Mouse (Mus musculus): ENCODE results near the gene Ddx20. TPM values are rescaled to one million over a fixed set of nuclear protein-coding genes. Genes with fewer than 3 reads are reported as not detected.

Gene Ddx20
- 29.1 and 33.0 TPM in 2 replicates for polyA plus RNA-seq (2015; fragmentation: Nextera tagmentation; extraction: Ambion mirVana)

GRCm38 (mm10) chr3:105687324-105688060 lies at the start of gene Ddx20:
Gene Ddx20, minus strand, starts transcription at chr3:105687574.
- Histone ChIP-seq H3K36me3 (ENCODE audit: control insufficient read depth, insufficient read depth, low read length) (peaks cover 4% of the 10 kb centered on the region; the same call in 1 of the 2 replicates), H3K4me3 (replicated peaks; ENCODE audit: low read length) (peak within 1 kb of the TSS; percentile 97), H3K27me3 (ENCODE audit: control insufficient read depth, insufficient read depth, low read length) (no peaks in the 10 kb centered on the region), H3K4me2 (ENCODE audit: low read depth, low read length) (peak within 1 kb of the TSS; percentile 81), H3K4me1 (ENCODE audit: control insufficient read depth, insufficient read depth, low read length) (no peaks in the 10 kb centered on the region), H3K27ac (ENCODE audit: low read length) (peak within 1 kb of the TSS; percentile 85), H3K9me3 (replicated peaks; ENCODE audit: control insufficient read depth, low read length) (no peaks in the 10 kb centered on the region), H3K9ac (ENCODE audit: low read length) (peak within 1 kb of the TSS; percentile 97)
- WGBS = under 1% methylated on average over 72 of the region's 72 CpGs
- peak; percentile 97 for ATAC-seq (ENCODE audit: insufficient read depth, low FRiP score)

GRCm38 (mm10) chr3:105737070-105737469 lies 49.7 kb upstream of the Ddx20 start:
- Histone ChIP-seq H3K27me3 (ENCODE audit: control insufficient read depth, insufficient read depth, low read length) (no peaks in the 10 kb centered on the region), H3K4me2 (ENCODE audit: low read depth, low read length) (no peak overlapping the region), H3K9ac (ENCODE audit: low read length) (no peak overlapping the region), H3K4me3 (replicated peaks; ENCODE audit: low read length) (no peak overlapping the region), H3K27ac (ENCODE audit: low read length) (no peak overlapping the region), H3K36me3 (ENCODE audit: control insufficient read depth, insufficient read depth, low read length) (no peaks in the 10 kb centered on the region), H3K4me1 (ENCODE audit: control insufficient read depth, insufficient read depth, low read length) (no peaks in the 10 kb centered on the region), H3K9me3 (replicated peaks; ENCODE audit: control insufficient read depth, low read length) (no peaks in the 10 kb centered on the region)
- WGBS = 95% methylated on average over 7 of the region's 7 CpGs
- ATAC-seq (ENCODE audit: insufficient read depth, low FRiP score) = no peak

GRCm38 (mm10) chr3:105736148-105736547 lies 48.8 kb upstream of the Ddx20 start:
- Histone ChIP-seq H3K4me2 (ENCODE audit: low read depth, low read length) (no peak overlapping the region), H3K9ac (ENCODE audit: low read length) (no peak overlapping the region), H3K9me3 (replicated peaks; ENCODE audit: control insufficient read depth, low read length) (no peaks in the 10 kb centered on the region), H3K4me3 (replicated peaks; ENCODE audit: low read length) (no peak overlapping the region), H3K36me3 (ENCODE audit: control insufficient read depth, insufficient read depth, low read length) (peaks cover 2% of the 10 kb centered on the region; the same call in 1 of the 2 replicates), H3K4me1 (ENCODE audit: control insufficient read depth, insufficient read depth, low read length) (no peaks in the 10 kb centered on the region), H3K27ac (ENCODE audit: low read length) (no peak overlapping the region), H3K27me3 (ENCODE audit: control insufficient read depth, insufficient read depth, low read length) (no peaks in the 10 kb centered on the region)
- 83% methylated on average over 1 of the region's 1 CpGs for WGBS
- ATAC-seq (ENCODE audit: insufficient read depth, low FRiP score) = no peak

- Histone ChIP-seq H3K4me1 (ENCODE audit: control insufficient read depth, insufficient read depth, low read length) (no peaks in the 10 kb centered on the region), H3K9me3 (replicated peaks; ENCODE audit: control insufficient read depth, low read length) (no peaks in the 10 kb centered on the region), H3K4me2 (ENCODE audit: low read depth, low read length) (no peak overlapping the region), H3K36me3 (ENCODE audit: control insufficient read depth, insufficient read depth, low read length) (peaks cover 4% of the 10 kb centered on the region; the same call in 1 of the 2 replicates), H3K4me3 (replicated peaks; ENCODE audit: low read length) (no peak overlapping the region), H3K9ac (ENCODE audit: low read length) (no peak overlapping the region), H3K27me3 (ENCODE audit: control insufficient read depth, insufficient read depth, low read length) (no peaks in the 10 kb centered on the region), H3K27ac (ENCODE audit: low read length) (no peak overlapping the region)
- ATAC-seq (ENCODE audit: insufficient read depth, low FRiP score) = no peak
Observed at GRCm38 (mm10) chr3:105735285-105735684, 47.9 kb upstream of the Ddx20 start.

GRCm38 (mm10) chr3:105733538-105733937 lies 46.2 kb upstream of the Ddx20 start:
- WGBS = 75% methylated on average over 4 of the region's 4 CpGs
- Histone ChIP-seq H3K36me3 (ENCODE audit: control insufficient read depth, insufficient read depth, low read length) (peaks cover 4% of the 10 kb centered on the region; the same call in 1 of the 2 replicates), H3K27me3 (ENCODE audit: control insufficient read depth, insufficient read depth, low read length) (no peaks in the 10 kb centered on the region), H3K4me3 (replicated peaks; ENCODE audit: low read length) (no peak overlapping the region), H3K27ac (ENCODE audit: low read length) (no peak overlapping the region), H3K9ac (ENCODE audit: low read length) (no peak overlapping the region), H3K4me2 (ENCODE audit: low read depth, low read length) (no peak overlapping the region), H3K4me1 (ENCODE audit: control insufficient read depth, insufficient read depth, low read length) (no peaks in the 10 kb centered on the region), H3K9me3 (replicated peaks; ENCODE audit: control insufficient read depth, low read length) (no peaks in the 10 kb centered on the region)
- no peak for ATAC-seq (ENCODE audit: insufficient read depth, low FRiP score)

- Histone ChIP-seq H3K9me3 (replicated peaks; ENCODE audit: control insufficient read depth, low read length) (no peaks in the 10 kb centered on the region), H3K9ac (ENCODE audit: low read length) (no peak overlapping the region), H3K4me3 (replicated peaks; ENCODE audit: low read length) (no peak overlapping the region), H3K4me1 (ENCODE audit: control insufficient read depth, insufficient read depth, low read length) (no peaks in the 10 kb centered on the region), H3K27ac (ENCODE audit: low read length) (no peak overlapping the region), H3K27me3 (ENCODE audit: control insufficient read depth, insufficient read depth, low read length) (no peaks in the 10 kb centered on the region), H3K36me3 (ENCODE audit: control insufficient read depth, insufficient read depth, low read length) (peaks cover 4% of the 10 kb centered on the region; the same call in 1 of the 2 replicates), H3K4me2 (ENCODE audit: low read depth, low read length) (no peak overlapping the region)
- WGBS = 87% methylated on average over 4 of the region's 4 CpGs
- no peak for ATAC-seq (ENCODE audit: insufficient read depth, low FRiP score)
Observed at GRCm38 (mm10) chr3:105732360-105732759, 45.0 kb upstream of the Ddx20 start.

GRCm38 (mm10) chr3:105726037-105726436 lies 38.7 kb upstream of the Ddx20 start:
- peaks cover 1% of the 10 kb centered on the region; the same call in 1 of the 2 replicates for H3K36me3 ChIP-seq (ENCODE audit: control insufficient read depth, insufficient read depth, low read length)
- no peak overlapping the region for H3K27ac ChIP-seq (ENCODE audit: low read length)
- H3K4me3 ChIP-seq (replicated peaks; ENCODE audit: low read length) = no peak overlapping the region
- no peaks in the 10 kb centered on the region for H3K9me3 ChIP-seq (replicated peaks; ENCODE audit: control insufficient read depth, low read length)
- no peak overlapping the region for H3K4me2 ChIP-seq (ENCODE audit: low read depth, low read length)
- H3K4me1 ChIP-seq (ENCODE audit: control insufficient read depth, insufficient read depth, low read length) = no peaks in the 10 kb centered on the region
- no peak overlapping the region for H3K9ac ChIP-seq (ENCODE audit: low read length)
- H3K27me3 ChIP-seq (ENCODE audit: control insufficient read depth, insufficient read depth, low read length) = no peaks in the 10 kb centered on the region
- no peak for ATAC-seq (ENCODE audit: insufficient read depth, low FRiP score)
- 4% methylated on average over 1 of the region's 1 CpGs for WGBS

GRCm38 (mm10) chr3:105722510-105722909 lies 35.1 kb upstream of the Ddx20 start:
- Histone ChIP-seq H3K9me3 (replicated peaks; ENCODE audit: control insufficient read depth, low read length) (no peaks in the 10 kb centered on the region), H3K27me3 (ENCODE audit: control insufficient read depth, insufficient read depth, low read length) (no peaks in the 10 kb centered on the region), H3K4me3 (replicated peaks; ENCODE audit: low read length) (no peak overlapping the region), H3K4me1 (ENCODE audit: control insufficient read depth, insufficient read depth, low read length) (no peaks in the 10 kb centered on the region), H3K9ac (ENCODE audit: low read length) (no peak overlapping the region), H3K27ac (ENCODE audit: low read length) (no peak overlapping the region), H3K36me3 (ENCODE audit: control insufficient read depth, insufficient read depth, low read length) (no peaks in the 10 kb centered on the region), H3K4me2 (ENCODE audit: low read depth, low read length) (no peak overlapping the region)
- ATAC-seq (ENCODE audit: insufficient read depth, low FRiP score) = no peak
- WGBS = 86% methylated on average over 3 of the region's 3 CpGs

- ATAC-seq (ENCODE audit: insufficient read depth, low FRiP score) = no peak
- Histone ChIP-seq H3K4me3 (replicated peaks; ENCODE audit: low read length) (no peak overlapping the region), H3K4me1 (ENCODE audit: control insufficient read depth, insufficient read depth, low read length) (no peaks in the 10 kb centered on the region), H3K36me3 (ENCODE audit: control insufficient read depth, insufficient read depth, low read length) (no peaks in the 10 kb centered on the region), H3K4me2 (ENCODE audit: low read depth, low read length) (no peak overlapping the region), H3K27ac (ENCODE audit: low read length) (no peak overlapping the region), H3K9me3 (replicated peaks; ENCODE audit: control insufficient read depth, low read length) (no peaks in the 10 kb centered on the region), H3K27me3 (ENCODE audit: control insufficient read depth, insufficient read depth, low read length) (no peaks in the 10 kb centered on the region), H3K9ac (ENCODE audit: low read length) (no peak overlapping the region)
- WGBS = 77% methylated on average over 2 of the region's 2 CpGs
Observed at GRCm38 (mm10) chr3:105721681-105722201, 34.4 kb upstream of the Ddx20 start.

Measured in stomach, embryonic 16.5 days (tissue).